Mouse (Mus musculus) limb, embryonic 12.5 days (tissue): ENCODE measurements at regions not wholly inside any gene's neighbourhood (a gene's known extent, or its start where the extent isn't known, plus 50 kb on each side); places are given as distances from the start of the nearest gene placed in this dataset.

Source experiments
- ATAC-seq: fragments of 200-750 bp; cut with Nextera tagmentation; 2 replicates; pipeline ENCODE4 v1.8.0; 2017; ENCODE audit warnings: low read depth, moderate TSS enrichment; ENCODE audit not compliant: insufficient number of reproducible peaks, insufficient read depth, low FRiP score, low TSS enrichment
- H3K27ac ChIP-seq: fragments of 300-500 bp; sonication (generic); 2 replicates; pipeline ENCODE4 v1.5.1; 2016; ENCODE audit warnings: mild to moderate bottlenecking, moderate library complexity
- H3K27me3 ChIP-seq: fragments of 300-500 bp; sonication (generic); 2 replicates; pipeline ENCODE4 v1.6.1; 2016; ENCODE audit warnings: mild to moderate bottlenecking, moderate library complexity
- H3K36me3 ChIP-seq: fragments of 300-500 bp; sonication (generic); 2 replicates; pipeline ENCODE4 v1.6.1; 2016; ENCODE audit warnings: mild to moderate bottlenecking, moderate library complexity
- H3K4me1 ChIP-seq: fragments of 300-500 bp; sonication (generic); replicated peaks from 2 replicates; pipeline ENCODE4 v1.6.1; 2016
- H3K4me2 ChIP-seq: fragments of 300-500 bp; sonication (generic); 2 replicates; pipeline ENCODE4 v1.6.1; 2016; ENCODE audit warnings: mild to moderate bottlenecking, moderate library complexity
- H3K4me3 ChIP-seq: fragments of 300-500 bp; sonication (generic); replicated peaks from 2 replicates; pipeline ENCODE4 v1.5.1; 2016; ENCODE audit warnings: mild to moderate bottlenecking
- H3K9ac ChIP-seq: fragments of 300-500 bp; sonication (generic); replicated peaks from 2 replicates; pipeline ENCODE4 v1.6.1; 2016; ENCODE audit warnings: mild to moderate bottlenecking, moderate library complexity
- H3K9me3 ChIP-seq: fragments of 300-500 bp; sonication (generic); 2 replicates; pipeline ENCODE4 v1.6.1; 2016; ENCODE audit warnings: mild to moderate bottlenecking, moderate library complexity
- WGBS: fragments of 180-500 bp; shearing (Covaris S2); methylation state at CpG from one replicate; pipeline ENCODE4 v1.1.7; 2016; 5-methylcytosine and 5-hydroxymethylcytosine counted together

- Histone ChIP-seq H3K4me1 (peaks cover 37% of the 10 kb centered on the region), H3K9ac (no peak overlapping the region), H3K9me3 (no peaks in the 10 kb centered on the region), H3K4me2 (no peak overlapping the region), H3K27ac (peak overlapping the region; percentile 56; the same call in 1 of the 2 replicates), H3K36me3 (no peaks in the 10 kb centered on the region), H3K27me3 (0 out of 2 replicates have a peak, but pooled peaks cover 3% of the 10 kb centered on the region), H3K4me3 (no peak overlapping the region)
- ATAC-seq, result no peak
- 26% methylated on average over 13 of the region's 13 CpGs for WGBS
Observed at GRCm38 (mm10) chr1:185836632-185837281, 280.4 kb downstream of the Lyplal1 start.

GRCm38 (mm10) chr1:185842481-185842880 lies 274.6 kb downstream of the Lyplal1 start:
- no peak overlapping the region for H3K4me2 ChIP-seq
- H3K4me3 ChIP-seq, result no peak overlapping the region
- no peaks in the 10 kb centered on the region for H3K27me3 ChIP-seq
- H3K9me3 ChIP-seq, result no peaks in the 10 kb centered on the region
- H3K27ac ChIP-seq, result no peak overlapping the region
- peaks cover 3% of the 10 kb centered on the region; the same call in 1 of the 2 replicates for H3K4me1 ChIP-seq
- WGBS, result 88% methylated on average over 12 of the region's 12 CpGs
- ATAC-seq, result no peak
- H3K36me3 ChIP-seq, result no peaks in the 10 kb centered on the region
- H3K9ac ChIP-seq, result no peak overlapping the region

- Histone ChIP-seq H3K27me3 (no peaks in the 10 kb centered on the region), H3K9me3 (no peaks in the 10 kb centered on the region), H3K27ac (no peak overlapping the region), H3K9ac (no peak overlapping the region), H3K4me2 (no peak overlapping the region), H3K4me3 (no peak overlapping the region), H3K36me3 (no peaks in the 10 kb centered on the region), H3K4me1 (peaks cover 22% of the 10 kb centered on the region)
- no peak for ATAC-seq
- 82% methylated on average over 6 of the region's 6 CpGs for WGBS
Observed at GRCm38 (mm10) chr1:185847161-185847560, 269.9 kb downstream of the Lyplal1 start.

GRCm38 (mm10) chr1:185850590-185850989 lies 266.5 kb downstream of the Lyplal1 start:
- no peaks in the 10 kb centered on the region for H3K9me3 ChIP-seq

GRCm38 (mm10) chr1:185851262-185851893 lies 265.7 kb downstream of the Lyplal1 start:
- H3K36me3 ChIP-seq, result no peaks in the 10 kb centered on the region
- peaks cover 3% of the 10 kb centered on the region; the same call in 1 of the 2 replicates for H3K27me3 ChIP-seq
- no peak overlapping the region for H3K4me2 ChIP-seq
- H3K9me3 ChIP-seq, result no peaks in the 10 kb centered on the region
- ATAC-seq, result peak; percentile 74; the same call in 1 of the 2 replicates
- WGBS, result 18% methylated on average over 5 of the region's 5 CpGs
- H3K9ac ChIP-seq, result no peak overlapping the region
- H3K27ac ChIP-seq, result peak overlapping the region; percentile 62
- H3K4me1 ChIP-seq, result peaks cover 25% of the 10 kb centered on the region
- H3K4me3 ChIP-seq, result no peak overlapping the region

More at GRCm38 (mm10) chr1:185850590-185850989, 266.5 kb downstream of the Lyplal1 start:
- Histone ChIP-seq H3K4me2 (no peak overlapping the region), H3K9ac (no peak overlapping the region), H3K27me3 (peaks cover 3% of the 10 kb centered on the region; the same call in 1 of the 2 replicates), H3K4me3 (no peak overlapping the region), H3K27ac (peak overlapping the region; percentile 73; the same call in 1 of the 2 replicates), H3K4me1 (peaks cover 25% of the 10 kb centered on the region), H3K36me3 (no peaks in the 10 kb centered on the region)
- no peak; the same call in 1 of the 2 replicates for ATAC-seq

GRCm38 (mm10) chr1:185861692-185862091 lies 255.4 kb downstream of the Lyplal1 start:
- no peaks in the 10 kb centered on the region for H3K36me3 ChIP-seq
- H3K4me3 ChIP-seq, result no peak overlapping the region
- H3K9me3 ChIP-seq, result no peaks in the 10 kb centered on the region
- WGBS, result 87% methylated on average over 4 of the region's 4 CpGs
- H3K27me3 ChIP-seq, result no peaks in the 10 kb centered on the region; the same call in 1 of the 2 replicates
- peaks cover 3% of the 10 kb centered on the region; the same call in 1 of the 2 replicates for H3K4me1 ChIP-seq
- no peak overlapping the region for H3K4me2 ChIP-seq
- no peak overlapping the region for H3K27ac ChIP-seq
- no peak for ATAC-seq
- H3K9ac ChIP-seq, result no peak overlapping the region

GRCm38 (mm10) chr1:185865945-185866344 lies 251.2 kb downstream of the Lyplal1 start:
- H3K4me1 ChIP-seq, result peaks cover under 1% of the 10 kb centered on the region; the same call in 1 of the 2 replicates
- no peak overlapping the region for H3K4me2 ChIP-seq
- no peak overlapping the region for H3K9ac ChIP-seq
- ATAC-seq, result no peak
- H3K4me3 ChIP-seq, result no peak overlapping the region
- H3K27ac ChIP-seq, result no peak overlapping the region
- H3K27me3 ChIP-seq, result no peaks in the 10 kb centered on the region; the same call in 1 of the 2 replicates
- 64% methylated on average over 11 of the region's 11 CpGs for WGBS
- H3K9me3 ChIP-seq, result no peaks in the 10 kb centered on the region
- no peaks in the 10 kb centered on the region for H3K36me3 ChIP-seq

GRCm38 (mm10) chr1:185866612-185867011 lies 250.5 kb downstream of the Lyplal1 start:
- Histone ChIP-seq H3K27me3 (no peaks in the 10 kb centered on the region; the same call in 1 of the 2 replicates), H3K4me2 (no peak overlapping the region), H3K27ac (no peak overlapping the region), H3K4me3 (no peak overlapping the region), H3K4me1 (no peaks in the 10 kb centered on the region; the same call in 1 of the 2 replicates), H3K9ac (no peak overlapping the region), H3K9me3 (no peaks in the 10 kb centered on the region), H3K36me3 (no peaks in the 10 kb centered on the region)
- 90% methylated on average over 6 of the region's 6 CpGs for WGBS
- no peak for ATAC-seq

- no peak for ATAC-seq
- no peak overlapping the region for H3K4me3 ChIP-seq
- H3K9ac ChIP-seq, result no peak overlapping the region
- no peak overlapping the region for H3K4me2 ChIP-seq
- no peaks in the 10 kb centered on the region for H3K9me3 ChIP-seq
- no peaks in the 10 kb centered on the region for H3K27me3 ChIP-seq
- 75% methylated on average over 4 of the region's 4 CpGs for WGBS
- no peaks in the 10 kb centered on the region for H3K36me3 ChIP-seq
- H3K27ac ChIP-seq, result no peak overlapping the region
- H3K4me1 ChIP-seq, result no peaks in the 10 kb centered on the region; the same call in 1 of the 2 replicates
Observed at GRCm38 (mm10) chr1:185867018-185867417, 250.1 kb downstream of the Lyplal1 start.

- no peak for ATAC-seq
- H3K27ac ChIP-seq, result no peak overlapping the region
- no peak overlapping the region for H3K4me3 ChIP-seq
- no peaks in the 10 kb centered on the region for H3K36me3 ChIP-seq
- no peak overlapping the region for H3K9ac ChIP-seq
- H3K9me3 ChIP-seq, result no peaks in the 10 kb centered on the region
- no peaks in the 10 kb centered on the region; the same call in 1 of the 2 replicates for H3K4me1 ChIP-seq
- no peaks in the 10 kb centered on the region for H3K27me3 ChIP-seq
- no peak overlapping the region for H3K4me2 ChIP-seq
- WGBS, result 44% methylated on average over 4 of the region's 4 CpGs
Observed at GRCm38 (mm10) chr1:185868721-185869120, 248.4 kb downstream of the Lyplal1 start.

- Histone ChIP-seq H3K27ac (no peak overlapping the region), H3K9ac (no peak overlapping the region), H3K4me3 (no peak overlapping the region), H3K4me2 (no peak overlapping the region), H3K36me3 (no peaks in the 10 kb centered on the region), H3K9me3 (no peaks in the 10 kb centered on the region), H3K4me1 (0 out of 2 replicates have a peak, but pooled peaks cover 3% of the 10 kb centered on the region), H3K27me3 (no peaks in the 10 kb centered on the region)
- ATAC-seq, result no peak
- 85% methylated on average over 1 of the region's 1 CpGs for WGBS
Observed at GRCm38 (mm10) chr1:185887031-185887430, 230.1 kb downstream of the Lyplal1 start.
